Mouse (Mus musculus) myocyte (in vitro differentiated cells): ENCODE data around the gene Map3k13.

Experiments used
- CEBPB ChIP-seq: IDR thresholded peaks from 2 replicates; pipeline ENCODE4 v1.6.1; 2011; ENCODE audit warnings: mild to moderate bottlenecking, moderate library complexity; ENCODE audit not compliant: poor library complexity, insufficient read depth, severe bottlenecking
- E2F4 ChIP-seq: IDR thresholded peaks from one replicate; pipeline ENCODE4 v1.6.1; 2011; ENCODE audit warnings: mild to moderate bottlenecking, control low read depth, moderate library complexity; ENCODE audit not compliant: insufficient read depth
- MAX ChIP-seq: IDR thresholded peaks from one replicate; pipeline ENCODE4 v1.6.1; 2011; ENCODE audit warnings: low read depth, mild to moderate bottlenecking, control low read depth
- MYOD1 ChIP-seq, 3 experiments: IDR thresholded peaks; one replicate each; pipeline ENCODE4 v1.6.1; 2011; ENCODE audit warnings: control low read depth in 2 of 3, low read depth in 2 of 3, mild to moderate bottlenecking in 2 of 3, moderate library complexity in 1 of 3; ENCODE audit not compliant: insufficient read length in 2 of 3, control insufficient read depth in 1 of 3
- MYOG ChIP-seq, 3 experiments: IDR thresholded peaks; one replicate each; pipeline ENCODE4 v1.6.1; 2011; ENCODE audit warnings: control low read depth in 2 of 3, low read depth in 2 of 3, mild to moderate bottlenecking in 2 of 3; ENCODE audit not compliant: insufficient read length in 2 of 3, control insufficient read depth in 1 of 3, insufficient read depth in 1 of 3
- POLR2A ChIP-seq: IDR thresholded peaks from one replicate; pipeline ENCODE4 v1.6.1; 2011; ENCODE audit warnings: low read depth, mild to moderate bottlenecking, control low read depth, moderate library complexity; ENCODE audit not compliant: insufficient read length
- POLR2AphosphoS2 ChIP-seq: IDR thresholded peaks from one replicate; pipeline ENCODE4 v1.6.1; 2011; ENCODE audit warnings: low read depth, control low read depth; ENCODE audit not compliant: insufficient read length
- REST ChIP-seq: IDR thresholded peaks from one replicate; pipeline ENCODE4 v1.6.1; 2011; ENCODE audit warnings: mild to moderate bottlenecking, control low read depth, moderate library complexity; ENCODE audit not compliant: insufficient read depth, insufficient read length
- SRF ChIP-seq: IDR thresholded peaks from one replicate; pipeline ENCODE4 v1.6.1; 2011; ENCODE audit warnings: low read depth; ENCODE audit not compliant: control insufficient read depth, insufficient read length
- TCF12 ChIP-seq: IDR thresholded peaks from one replicate; pipeline ENCODE4 v1.6.1; 2011; ENCODE audit warnings: mild to moderate bottlenecking, control low read depth; ENCODE audit not compliant: poor library complexity, insufficient read depth, severe bottlenecking
- TCF3 ChIP-seq: IDR thresholded peaks from one replicate; pipeline ENCODE4 v1.6.1; 2011; ENCODE audit warnings: low read depth, control low read depth; ENCODE audit not compliant: insufficient read length
- USF1 ChIP-seq: IDR thresholded peaks from one replicate; pipeline ENCODE4 v1.6.1; 2011; ENCODE audit warnings: low read depth, mild to moderate bottlenecking, control low read depth, moderate library complexity

- no peak for TF ChIP-seq MAX
- no peak for TF ChIP-seq TCF12
- no peak for TF ChIP-seq POLR2AphosphoS2
- TF ChIP-seq E2F4, result no peak
- TF ChIP-seq POLR2A, result no peak
- no peak for TF ChIP-seq USF1
- no peak for TF ChIP-seq MYOD1 (IDR thresholded peaks at IDR 0.05; ENCODE audit: control insufficient read depth in 1 of 3, insufficient read length in 2 of 3, low read depth in 2 of 3)
- no peak for TF ChIP-seq CEBPB
- TF ChIP-seq MYOG (IDR thresholded peaks at IDR 0.05; ENCODE audit: control insufficient read depth in 1 of 3, insufficient read depth in 1 of 3, insufficient read length in 2 of 3, low read depth in 2 of 3), result no peak
- TF ChIP-seq SRF, result no peak
- no peak for TF ChIP-seq TCF3
- TF ChIP-seq REST, result no peak
Observed at GRCm38 (mm10) chr16:21970536-21970935, 176.4 kb downstream of the Map3k13 start.
